Mouse (Mus musculus) lung, adult 2 months (tissue): ENCODE data around the gene Clybl. TPM values are rescaled to one million over a fixed set of nuclear protein-coding genes. Genes with fewer than 3 reads are reported as not detected.

Experiments
- DNase-seq: peaks from one replicate; pipeline ENCODE4 v3.0.0; 2022
- H3K4me1 ChIP-seq: fragments of 200-500 bp; 2 replicates; pipeline ENCODE4 v1.6.1; 2011; ENCODE audit warnings: low read length; ENCODE audit not compliant: control insufficient read depth, insufficient read depth
- H3K4me3 ChIP-seq: fragments of 200-500 bp; replicated peaks from 2 replicates; pipeline ENCODE3; 2011; ENCODE audit warnings: low read depth, mild to moderate bottlenecking, control low read depth, low read length; ENCODE audit errors: extremely low read depth
- CTCF ChIP-seq: fragments of 200-500 bp; IDR thresholded peaks from 2 replicates; pipeline ENCODE4 v1.5.1; 2011; ENCODE audit warnings: mild to moderate bottlenecking, low read length, control low read depth; ENCODE audit not compliant: insufficient read depth
- POLR2A ChIP-seq: fragments of 200-500 bp; IDR thresholded peaks from 2 replicates; pipeline ENCODE4 v1.6.1; 2011; ENCODE audit warnings: low read depth, mild to moderate bottlenecking, control low read depth, low read length, borderline replicate concordance; ENCODE audit errors: extremely low read depth
- WGBS: fragments of 180-500 bp; shearing (Covaris S2); methylation state at CpG from one replicate; pipeline ENCODE4 v1.1.7; 2018; 5-methylcytosine and 5-hydroxymethylcytosine counted together
- polyA plus RNA-seq: library from polyadenylated mRNA; depleted of rRNA; stranded (reverse); fragments of >200 nt; gene quantifications from 2 replicates; pipeline ENCODE4 v1.2.3, GENCODE M21; 2012

Clybl gene
- polyA plus RNA-seq, 1 experiment = 5.8 TPM

DNA sequence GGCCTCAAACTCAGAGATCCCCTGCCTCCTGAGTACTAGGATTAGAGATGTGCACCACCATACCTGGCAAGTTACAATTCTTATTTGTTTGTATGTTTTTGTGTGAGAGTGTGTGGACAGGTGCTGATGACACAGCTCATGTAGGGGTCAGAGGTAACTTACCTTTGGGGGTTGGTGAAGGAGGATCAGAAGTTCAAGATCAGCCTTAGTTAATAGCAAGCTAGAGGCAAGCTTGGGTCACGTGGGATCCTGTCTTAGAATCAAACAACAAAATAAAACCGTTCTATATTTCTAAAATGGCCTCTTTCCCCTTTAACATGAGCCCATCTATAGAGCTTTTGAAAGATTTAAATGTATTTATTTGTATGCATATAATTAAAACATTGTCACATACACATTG, 9.0 kb downstream of the Clybl start:
- Histone ChIP-seq H3K4me1 (no peaks in the 10 kb centered on the region), H3K4me3 (no peak overlapping the region)
- no peak for TF ChIP-seq POLR2A
- TF ChIP-seq CTCF = no peak
- 19% methylated on average over 2 of the region's 2 CpGs for whole genome bisulfite sequencing
- DNase-seq = no peak

DNA sequence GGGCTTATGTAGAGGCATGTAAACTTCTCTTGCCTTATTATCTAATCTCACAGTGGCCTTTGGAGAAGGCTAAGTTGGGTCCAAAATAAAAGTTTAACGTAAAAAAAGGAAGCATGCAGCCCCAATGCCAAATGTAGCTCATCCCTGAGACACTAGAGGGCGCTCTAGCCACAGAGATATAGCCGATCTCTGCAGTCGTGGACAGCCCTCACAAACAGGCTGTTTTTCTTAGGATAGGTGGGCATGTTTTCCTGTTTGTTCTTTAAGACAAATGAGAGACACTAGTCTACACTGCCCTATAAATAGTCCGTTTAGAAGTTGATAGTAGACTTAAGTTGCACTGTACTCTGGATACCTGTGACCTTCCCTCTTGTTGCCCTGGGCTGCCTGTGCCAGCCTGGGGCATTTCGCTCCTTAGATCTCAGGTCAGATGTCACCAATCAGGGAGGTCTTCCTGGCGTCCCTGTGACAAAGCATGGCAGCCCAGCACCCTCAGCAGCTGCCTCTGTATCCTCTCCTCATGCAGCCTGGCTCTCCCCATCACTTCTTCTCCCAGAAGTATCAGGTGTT, 9.5 kb downstream of the Clybl start:
- WGBS = 14% methylated on average over 7 of the region's 7 CpGs
- peak; percentile 27 for DNase-seq

DNA sequence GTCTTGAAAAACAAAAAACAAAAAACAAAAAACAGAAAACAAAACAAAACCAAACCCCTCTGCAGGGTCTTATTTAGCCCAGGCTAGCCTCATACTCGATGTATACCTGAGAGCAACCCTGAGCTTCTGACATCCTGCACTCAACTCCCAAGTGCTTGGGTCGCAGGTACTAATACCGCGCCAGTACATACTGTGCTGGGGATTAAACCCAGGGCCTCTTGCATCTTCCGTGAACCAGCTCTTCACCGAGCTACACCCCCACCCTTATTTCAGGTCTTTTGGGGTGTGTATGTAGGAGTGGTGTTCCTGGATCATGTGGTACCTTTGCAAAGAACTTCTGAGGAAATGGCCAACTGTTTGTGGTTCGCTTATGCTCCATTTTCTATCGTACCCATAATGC, 13.1 kb downstream of the Clybl start:
- Histone ChIP-seq H3K4me3 (no peak overlapping the region), H3K4me1 (no peaks in the 10 kb centered on the region)
- 96% methylated on average over 8 of the region's 8 CpGs for WGBS
- TF ChIP-seq POLR2A = no peak
- TF ChIP-seq CTCF = no peak
- DNase-seq = no peak

More for the DNA sequence above, 9.5 kb downstream of the Clybl start:
- TF ChIP-seq CTCF = peak; percentile 83
- no peak for TF ChIP-seq POLR2A
- H3K4me1 ChIP-seq = no peaks in the 10 kb centered on the region
- no peak overlapping the region for H3K4me3 ChIP-seq

DNA sequence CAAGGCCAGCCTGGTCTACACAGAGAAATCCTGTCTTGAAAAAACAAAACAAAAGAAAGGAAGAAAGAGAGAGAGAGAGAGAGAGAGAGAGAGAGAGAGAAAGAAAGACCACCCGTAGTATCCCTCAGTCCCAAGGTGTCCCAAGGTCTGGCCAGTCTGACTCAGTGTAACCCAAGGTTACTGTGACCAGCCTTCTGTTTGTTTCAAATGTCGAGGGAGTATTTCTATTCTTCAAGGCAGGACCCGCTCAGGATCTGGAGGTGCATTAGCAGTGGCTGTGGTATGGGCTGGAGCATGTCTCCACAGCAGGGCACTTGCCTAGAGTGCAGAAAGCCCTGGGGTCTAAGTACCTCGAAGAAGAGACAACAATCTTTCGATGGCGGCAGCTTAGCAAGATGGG, 15.3 kb downstream of the Clybl start:
- no peak for DNase-seq
- TF ChIP-seq CTCF (no peak), POLR2A (no peak)
- H3K4me3 ChIP-seq = no peak overlapping the region
- 84% methylated on average over 6 of the region's 6 CpGs for WGBS
- no peaks in the 10 kb centered on the region for H3K4me1 ChIP-seq

DNA sequence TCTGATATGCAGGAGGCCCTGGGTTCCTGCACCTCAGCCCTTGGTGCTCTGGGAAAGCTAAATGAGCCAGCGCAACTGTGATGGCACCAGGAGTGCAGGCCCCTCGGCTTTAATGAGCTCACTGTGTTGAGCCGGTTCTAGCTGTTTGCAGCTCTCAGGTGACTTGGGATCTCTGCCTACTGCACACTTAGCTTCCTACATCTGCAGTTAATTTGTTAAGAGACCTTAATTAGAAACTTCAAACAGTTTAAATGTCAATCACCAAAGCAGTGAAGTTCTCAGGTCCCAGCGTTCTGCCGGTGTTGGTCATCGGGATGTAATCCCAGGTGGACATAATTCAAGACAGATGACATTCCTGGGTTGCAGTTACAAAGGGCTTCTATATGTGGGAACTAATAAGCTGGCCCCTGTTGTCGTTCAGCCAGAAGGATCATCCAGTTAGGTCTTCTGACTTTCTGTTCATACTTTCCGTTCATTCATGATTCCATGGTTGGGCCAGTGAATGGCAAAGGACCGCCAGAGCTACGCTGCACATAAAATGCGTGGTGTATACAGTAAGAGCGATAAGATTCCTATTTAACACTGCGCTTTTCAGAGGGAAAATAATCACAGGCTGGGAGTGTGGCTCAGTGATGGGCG, 18.9 kb downstream of the Clybl start:
- DNase-seq = no peak
- H3K4me3 ChIP-seq = no peak overlapping the region
- H3K4me1 ChIP-seq = no peaks in the 10 kb centered on the region
- TF ChIP-seq POLR2A = no peak
- no peak for TF ChIP-seq CTCF
- whole genome bisulfite sequencing = 81% methylated on average over 14 of the region's 14 CpGs

DNA sequence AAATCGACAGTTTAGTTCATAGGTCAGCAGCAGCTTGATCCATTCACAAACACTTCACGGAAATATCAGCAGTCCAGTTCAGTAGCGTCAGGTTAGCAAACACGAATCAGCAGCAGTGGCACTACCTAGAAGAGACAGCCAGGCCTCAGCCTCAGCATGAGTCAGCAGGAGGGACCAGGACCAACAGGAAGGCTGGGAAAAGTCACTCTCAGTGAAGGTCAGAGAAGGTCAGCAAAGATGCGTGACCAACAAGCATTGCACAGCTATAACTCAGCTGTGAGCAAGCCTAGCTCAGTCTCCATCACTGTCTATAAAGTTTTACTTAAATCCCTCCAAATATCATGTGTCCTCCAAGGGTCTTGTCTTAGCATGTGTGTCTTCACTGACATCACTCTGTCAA, 27.7 kb downstream of the Clybl start:
- TF ChIP-seq POLR2A (no peak), CTCF (no peak)
- no peak for DNase-seq
- 51% methylated on average over 5 of the region's 5 CpGs for WGBS
- no peaks in the 10 kb centered on the region for H3K4me1 ChIP-seq
- no peak overlapping the region for H3K4me3 ChIP-seq

DNA sequence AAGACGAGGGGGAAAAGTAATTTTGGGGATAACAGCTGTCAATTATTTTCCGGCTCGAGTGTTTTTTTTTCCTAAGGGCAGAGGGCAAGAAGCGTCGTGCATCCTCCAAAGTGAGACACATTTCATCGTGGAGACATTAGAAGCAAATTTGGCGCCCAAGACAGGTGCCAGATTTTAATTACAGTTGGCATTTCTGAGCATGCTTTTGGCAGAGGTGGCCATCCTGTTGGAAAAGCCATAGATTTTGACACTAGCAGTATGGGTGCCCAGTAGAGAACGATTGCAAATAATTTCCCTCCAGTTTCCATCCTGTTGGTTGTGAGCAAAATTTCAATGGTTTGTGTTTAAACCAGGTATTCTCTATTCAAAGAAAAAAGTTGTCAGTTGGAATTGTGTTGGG, 32.1 kb downstream of the Clybl start:
- 81% methylated on average over 8 of the region's 8 CpGs for WGBS
- no peak for DNase-seq
- no peak for TF ChIP-seq POLR2A
- no peak for TF ChIP-seq CTCF
- no peak overlapping the region for H3K4me3 ChIP-seq
- H3K4me1 ChIP-seq = no peaks in the 10 kb centered on the region

DNA sequence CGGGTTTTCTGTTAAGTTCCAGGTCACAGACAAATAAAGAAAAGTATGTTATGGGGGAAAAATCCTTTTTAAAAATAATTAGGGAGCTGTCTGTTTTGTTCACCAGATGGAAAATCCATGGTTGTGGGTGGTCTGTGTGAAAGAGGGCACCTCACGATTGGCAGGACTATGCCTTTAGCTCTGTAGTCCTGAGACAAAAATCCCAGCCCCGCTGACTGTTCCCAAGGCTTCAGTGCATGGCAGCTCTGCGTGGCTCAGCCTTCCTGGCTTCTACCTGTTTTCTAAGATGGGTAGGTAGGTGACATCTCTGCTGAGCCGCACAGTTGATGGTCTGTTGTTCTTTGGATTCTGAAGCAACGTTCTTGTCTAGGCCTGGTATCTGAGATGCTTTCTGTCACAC, 32.6 kb downstream of the Clybl start:
- no peaks in the 10 kb centered on the region for H3K4me1 ChIP-seq
- WGBS = 89% methylated on average over 6 of the region's 6 CpGs
- no peak for TF ChIP-seq POLR2A
- no peak overlapping the region for H3K4me3 ChIP-seq
- DNase-seq = no peak

DNA sequence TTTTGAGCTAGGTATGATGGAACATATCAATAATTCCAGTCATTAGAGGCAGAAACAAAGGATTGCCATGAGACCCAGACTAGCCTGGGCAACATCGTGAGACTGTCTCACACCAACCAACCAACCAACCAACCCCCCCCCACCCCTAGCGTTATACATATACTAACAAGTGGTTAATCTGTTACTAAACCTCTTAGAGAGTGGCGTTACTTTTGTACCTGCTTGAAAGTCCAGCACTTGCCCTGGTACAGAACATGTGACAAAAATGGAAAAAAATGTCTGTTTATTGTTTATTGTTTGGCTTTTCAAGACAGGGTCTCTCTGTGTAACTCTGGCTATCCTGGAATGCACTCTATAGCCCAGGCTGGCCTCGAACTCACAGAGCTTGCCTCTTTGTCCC, 35.7 kb downstream of the Clybl start:
- WGBS = 78% methylated on average over 4 of the region's 4 CpGs
- no peak for TF ChIP-seq CTCF
- TF ChIP-seq POLR2A = no peak
- Histone ChIP-seq H3K4me1 (no peaks in the 10 kb centered on the region), H3K4me3 (no peak overlapping the region)
- DNase-seq = no peak

DNA sequence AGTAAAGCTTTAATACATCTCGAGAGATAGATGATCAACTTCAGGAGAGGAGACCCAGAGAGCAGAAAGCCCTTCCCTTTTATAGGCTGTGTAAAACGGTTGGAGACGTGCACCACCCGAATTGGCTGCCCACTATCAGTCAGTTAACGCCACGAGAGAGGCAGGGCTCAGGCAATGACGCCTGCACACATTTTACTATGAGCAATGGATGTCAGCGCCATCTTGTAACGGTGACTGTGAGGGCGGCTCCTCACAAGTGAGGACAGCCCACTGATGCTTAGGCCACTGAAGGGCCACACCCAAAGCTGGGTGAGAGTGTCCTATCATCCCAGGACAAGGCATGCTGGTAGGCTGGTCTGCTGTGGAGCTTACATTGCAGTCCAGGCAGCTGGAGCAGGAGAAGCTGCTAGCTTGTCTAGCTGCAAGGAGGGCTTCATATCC, 41.5 kb downstream of the Clybl start:
- H3K4me1 ChIP-seq = no peaks in the 10 kb centered on the region
- TF ChIP-seq CTCF = no peak
- no peak for TF ChIP-seq POLR2A
- DNase-seq = no peak
- no peak overlapping the region for H3K4me3 ChIP-seq
- WGBS = 68% methylated on average over 10 of the region's 10 CpGs
